Mouse (Mus musculus) midbrain, postnatal 0 days (tissue): ENCODE data around the gene Lrrc52. TPM values are rescaled to one million over a fixed set of nuclear protein-coding genes. Genes with fewer than 3 reads are reported as not detected.
A peak's percentile ranks its signal among the peaks of the same experiment; 100 is the strongest.

Experiments
- ATAC-seq: fragments of 200-750 bp; cut with Nextera tagmentation; 2 replicates; pipeline ENCODE4 v1.8.0; 2017; ENCODE audit warnings: moderate number of reproducible peaks, mild to moderate bottlenecking, moderate TSS enrichment, moderate library complexity; ENCODE audit not compliant: low FRiP score
- DNase-seq: peaks from one replicate; pipeline ENCODE4 v3.0.0-alpha.2; 2015; ENCODE audit warnings: low spot score
- H3K27ac ChIP-seq: fragments of 300-500 bp; sonication (generic); 2 replicates; pipeline ENCODE4 v1.5.1; 2014; ENCODE audit warnings: low read depth, mild to moderate bottlenecking, low read length, mixed read lengths
- H3K27me3 ChIP-seq: fragments of 300-500 bp; sonication (generic); 2 replicates; pipeline ENCODE4 v1.6.1; 2014; ENCODE audit warnings: low read length, control low read depth, mixed read lengths; ENCODE audit not compliant: insufficient read depth
- H3K36me3 ChIP-seq: fragments of 300-500 bp; sonication (generic); 2 replicates; pipeline ENCODE4 v1.6.1; 2014; ENCODE audit warnings: low read length, control low read depth, mixed read lengths; ENCODE audit not compliant: insufficient read depth
- H3K4me1 ChIP-seq: fragments of 300-500 bp; sonication (generic); 2 replicates; pipeline ENCODE4 v1.6.1; 2014; ENCODE audit warnings: mild to moderate bottlenecking, control low read depth, antibody characterized with exemption, low read length, mixed read lengths; ENCODE audit not compliant: insufficient read depth
- H3K4me2 ChIP-seq: fragments of 300-500 bp; sonication (generic); 2 replicates; pipeline ENCODE4 v1.6.1; 2014; ENCODE audit warnings: low read depth, mild to moderate bottlenecking, low read length, mixed read lengths; ENCODE audit not compliant: poor library complexity, severe bottlenecking
- H3K4me3 ChIP-seq: fragments of 300-500 bp; sonication (generic); 2 replicates; pipeline ENCODE4 v1.5.1; 2014; ENCODE audit warnings: low read depth, mild to moderate bottlenecking, low read length, moderate library complexity
- H3K9ac ChIP-seq: fragments of 300-500 bp; sonication (generic); replicated peaks from 2 replicates; pipeline ENCODE4 v1.6.1; 2014; ENCODE audit warnings: mild to moderate bottlenecking, low read length, moderate library complexity, mixed read lengths; ENCODE audit not compliant: poor library complexity, severe bottlenecking
- H3K9me3 ChIP-seq: fragments of 300-500 bp; sonication (generic); 2 replicates; pipeline ENCODE4 v1.6.1; 2016; ENCODE audit warnings: low read length, control low read depth
- CTCF ChIP-seq: IDR thresholded peaks from 2 replicates; pipeline ENCODE4 v1.5.1; 2016; ENCODE audit warnings: antibody characterized with exemption, mild to moderate bottlenecking
- WGBS: fragments of 180-500 bp; shearing (Covaris S2); extraction: QIAGEN DNeasy Blood & Tissue Kit; methylation state at CpG from one replicate; pipeline ENCODE4 v1.1.7; 2014; 5-methylcytosine and 5-hydroxymethylcytosine counted together
- polyA plus RNA-seq: library from polyadenylated mRNA; unstranded; fragments of >200 nt; fragmentation: Nextera tagmentation; extraction: Ambion mirVana; gene quantifications from 2 replicates; pipeline ENCODE4 v1.2.1, GENCODE M21; 2015
- total RNA-seq: library from RNA; depleted of rRNA; stranded (reverse); fragments of >200 nt; gene quantifications from 2 replicates; pipeline ENCODE4 v1.2.3, GENCODE M21; 2014

Gene Lrrc52
- total and polyA plus RNA-seq, 2 experiments from 2014 or later: not detected

GRCm38 (mm10) chr1:167426681-167427080 is 39.9 kb downstream of the Lrrc52 start:
- no peak for ATAC-seq
- Histone ChIP-seq H3K36me3 (no peaks in the 10 kb centered on the region), H3K9me3 (no peaks in the 10 kb centered on the region), H3K27ac (no peak overlapping the region), H3K4me3 (no peak overlapping the region), H3K9ac (no peak overlapping the region), H3K4me2 (no peak overlapping the region), H3K4me1 (no peaks in the 10 kb centered on the region), H3K27me3 (no peaks in the 10 kb centered on the region)
- 82% methylated on average over 7 of the region's 7 CpGs for WGBS
- no peak for TF ChIP-seq CTCF
- no peak for DNase-seq

- ATAC-seq (no peak), DNase-seq (no peak)
- no peaks in the 10 kb centered on the region for H3K36me3 ChIP-seq
- no peak overlapping the region for H3K4me2 ChIP-seq
- H3K9me3 ChIP-seq: no peaks in the 10 kb centered on the region
- no peak overlapping the region for H3K4me3 ChIP-seq
- H3K27me3 ChIP-seq: no peaks in the 10 kb centered on the region
- H3K4me1 ChIP-seq: no peaks in the 10 kb centered on the region
- 82% methylated on average over 5 of the region's 5 CpGs for WGBS
- H3K27ac ChIP-seq: no peak overlapping the region
- TF ChIP-seq CTCF: no peak
- no peak overlapping the region for H3K9ac ChIP-seq
These were observed 41.0 kb downstream of the Lrrc52 start for GRCm38 (mm10) chr1:167425572-167425971.

GRCm38 (mm10) chr1:167422501-167423240 is 43.9 kb downstream of the Lrrc52 start:
- H3K4me2 ChIP-seq: no peak overlapping the region
- no peak for TF ChIP-seq CTCF

GRCm38 (mm10) chr1:167414846-167415245 is 51.7 kb downstream of the Lrrc52 start:
- no peak overlapping the region for H3K4me3 ChIP-seq
- H3K36me3 ChIP-seq: no peaks in the 10 kb centered on the region
- peak; percentile 97 for TF ChIP-seq CTCF
- no peaks in the 10 kb centered on the region for H3K4me1 ChIP-seq
- H3K4me2 ChIP-seq: no peak overlapping the region
- no peaks in the 10 kb centered on the region for H3K9me3 ChIP-seq
- ATAC-seq: 0 out of 2 replicates have a peak, but pooled peaks have one; percentile 16
- DNase-seq: peak; percentile 84
- H3K27ac ChIP-seq: no peak overlapping the region
- WGBS: 2% methylated on average over 7 of the region's 7 CpGs
- no peak overlapping the region for H3K9ac ChIP-seq
- H3K27me3 ChIP-seq: no peaks in the 10 kb centered on the region

More at GRCm38 (mm10) chr1:167422501-167423240, 43.9 kb downstream of the Lrrc52 start:
- H3K9ac ChIP-seq: no peak overlapping the region
- H3K9me3 ChIP-seq: no peaks in the 10 kb centered on the region
- no peak overlapping the region for H3K27ac ChIP-seq
- H3K4me1 ChIP-seq: no peaks in the 10 kb centered on the region
- WGBS: 72% methylated on average over 11 of the region's 11 CpGs
- no peaks in the 10 kb centered on the region for H3K36me3 ChIP-seq
- no peaks in the 10 kb centered on the region for H3K27me3 ChIP-seq
- DNase-seq (peak; percentile 15), ATAC-seq (no peak)
- no peak overlapping the region for H3K4me3 ChIP-seq

GRCm38 (mm10) chr1:167411991-167412715 is 54.4 kb downstream of the Lrrc52 start:
- H3K36me3 ChIP-seq: no peaks in the 10 kb centered on the region

GRCm38 (mm10) chr1:167409601-167410000 is 57.0 kb downstream of the Lrrc52 start:
- Histone ChIP-seq H3K27ac (no peak overlapping the region), H3K9me3 (no peaks in the 10 kb centered on the region), H3K36me3 (no peaks in the 10 kb centered on the region), H3K4me3 (no peak overlapping the region), H3K4me1 (no peaks in the 10 kb centered on the region), H3K27me3 (no peaks in the 10 kb centered on the region; the same call in 1 of the 2 replicates), H3K4me2 (no peak overlapping the region), H3K9ac (no peak overlapping the region)
- no peak for ATAC-seq
- DNase-seq: no peak
- TF ChIP-seq CTCF: no peak
- WGBS: 76% methylated on average over 4 of the region's 4 CpGs

More at GRCm38 (mm10) chr1:167411991-167412715, 54.4 kb downstream of the Lrrc52 start:
- no peak for DNase-seq
- Histone ChIP-seq H3K4me2 (no peak overlapping the region), H3K9ac (no peak overlapping the region), H3K4me3 (no peak overlapping the region), H3K9me3 (no peaks in the 10 kb centered on the region), H3K4me1 (no peaks in the 10 kb centered on the region), H3K27ac (no peak overlapping the region), H3K27me3 (no peaks in the 10 kb centered on the region; the same call in 1 of the 2 replicates)
- WGBS: 76% methylated on average over 12 of the region's 12 CpGs
- TF ChIP-seq CTCF: no peak
- ATAC-seq: no peak
